Mouse (Mus musculus) myocyte (in vitro differentiated cells): ENCODE results near the gene Acat1.

Experiments used
- E2F4 ChIP-seq: IDR thresholded peaks from one replicate; pipeline ENCODE4 v1.6.1; 2011; ENCODE audit warnings: mild to moderate bottlenecking, control low read depth, moderate library complexity; ENCODE audit not compliant: insufficient read depth
- MAX ChIP-seq: IDR thresholded peaks from one replicate; pipeline ENCODE4 v1.6.1; 2011; ENCODE audit warnings: low read depth, mild to moderate bottlenecking, control low read depth
- POLR2A ChIP-seq: IDR thresholded peaks from one replicate; pipeline ENCODE4 v1.6.1; 2011; ENCODE audit warnings: low read depth, mild to moderate bottlenecking, control low read depth, moderate library complexity; ENCODE audit not compliant: insufficient read length
- POLR2AphosphoS2 ChIP-seq: IDR thresholded peaks from one replicate; pipeline ENCODE4 v1.6.1; 2011; ENCODE audit warnings: low read depth, control low read depth; ENCODE audit not compliant: insufficient read length
- TCF12 ChIP-seq: IDR thresholded peaks from one replicate; pipeline ENCODE4 v1.6.1; 2011; ENCODE audit warnings: mild to moderate bottlenecking, control low read depth; ENCODE audit not compliant: poor library complexity, insufficient read depth, severe bottlenecking

DNA sequence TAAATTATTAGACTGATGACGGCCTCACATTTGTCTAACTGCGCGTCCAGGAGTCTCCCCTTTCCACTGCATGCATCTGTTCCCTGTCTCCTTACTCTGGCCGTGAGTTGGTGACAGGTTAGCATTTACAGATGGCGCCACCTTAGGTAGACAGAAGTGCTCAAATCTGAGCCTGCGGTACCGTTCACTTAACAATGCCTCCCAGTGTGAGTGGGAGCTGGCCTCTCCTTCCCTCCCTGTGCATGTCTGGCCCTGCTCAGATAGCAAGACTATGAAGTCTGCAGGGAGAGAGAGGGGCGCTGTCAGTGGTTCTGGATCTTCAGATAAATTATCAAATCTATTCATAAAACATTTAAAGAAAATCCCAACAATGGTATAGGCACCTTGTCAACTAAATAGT, 5.1 kb upstream of the Acat1 start:
- TF ChIP-seq POLR2A (no peak), MAX (no peak), E2F4 (no peak), TCF12 (no peak), POLR2AphosphoS2 (no peak)
